Mouse (Mus musculus): ENCODE data around the gene Fgfr2.

DNA sequence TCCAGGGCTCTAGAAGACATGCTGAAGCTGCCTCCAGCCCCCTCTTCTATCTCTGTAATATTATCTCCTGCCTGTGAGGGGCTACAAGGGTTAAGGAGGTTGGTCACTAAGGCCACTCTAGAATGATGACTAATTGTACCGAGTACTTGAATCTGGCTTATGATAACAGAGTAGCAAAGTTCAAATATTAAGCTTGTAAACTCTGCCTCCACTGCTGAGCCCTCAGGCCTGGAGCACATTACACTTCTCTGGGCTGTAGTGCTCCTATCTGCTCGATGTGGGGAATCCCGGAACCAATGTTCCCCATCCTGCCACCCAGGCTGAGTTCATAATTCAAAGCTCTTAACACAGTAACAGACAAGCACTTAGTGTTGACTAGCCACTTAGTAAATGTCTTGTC lies 2806.9 kb downstream of the Fgfr2 start:
- TF ChIP-seq CTCF (conservative IDR thresholded peaks at IDR 0.05; ENCODE audit: low read length) = no peak
- no peak for TF ChIP-seq NANOG (IDR thresholded peaks at IDR 0.05; ENCODE audit: borderline replicate concordance, low read length)
- no peak for TF ChIP-seq POU5F1 (IDR thresholded peaks at IDR 0.05; ENCODE audit: borderline replicate concordance, low read length)

All from E14TG2a.4 (cell line).